Mouse (Mus musculus) layer of hippocampus, adult 2 months (tissue): ENCODE measurements at regions not wholly inside any gene's neighbourhood (a gene's known extent, or its start where the extent isn't known, plus 50 kb on each side); places are given as distances from the start of the nearest gene placed in this dataset.
A peak's percentile ranks its signal among the peaks of the same experiment; 100 is the strongest.

Source experiments
- DNase-seq, 2 experiments: peaks; one replicate each; pipeline ENCODE4 v3.0.0; 2022; ENCODE audit warnings: low spot score in 2 of 2
- H3K27ac ChIP-seq: fragments of 200-600 bp; 2 replicates; pipeline ENCODE4 v1.8.1; 2022
- H3K4me3 ChIP-seq: fragments of 200-600 bp; 2 replicates; pipeline ENCODE4 v1.8.1; 2022; ENCODE audit warnings: mild to moderate bottlenecking
- CTCF ChIP-seq: fragments of 200-600 bp; conservative IDR thresholded peaks from 2 replicates; pipeline ENCODE4 v1.8.1; 2022; ENCODE audit warnings: antibody characterized with exemption, mild to moderate bottlenecking, moderate library complexity

DNA sequence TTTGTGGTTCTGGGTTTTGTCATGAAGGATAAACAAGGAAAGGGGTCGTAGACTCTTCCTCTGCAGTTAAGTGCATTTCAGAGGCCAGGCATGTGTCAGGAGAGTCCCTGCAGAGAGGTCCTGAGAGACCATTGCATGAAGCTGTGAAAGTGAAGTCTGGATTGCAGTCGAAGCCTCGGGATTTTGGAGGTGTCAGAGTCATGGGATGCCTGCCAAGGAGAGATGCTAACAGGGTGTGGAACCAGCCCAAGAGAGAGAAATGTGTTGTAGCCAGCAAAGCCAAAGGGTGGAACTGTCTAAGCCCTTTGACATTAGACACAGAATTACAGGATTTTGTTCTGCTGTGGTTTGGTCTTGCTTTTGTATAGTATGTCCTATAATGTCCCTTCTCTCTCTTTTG lies 164.7 kb upstream of the N4bp1 start:
- no peak for DNase-seq
- Histone ChIP-seq H3K4me3 (no peak overlapping the region), H3K27ac (no peak overlapping the region)
- TF ChIP-seq CTCF = no peak

- no peak overlapping the region for H3K4me3 ChIP-seq
- H3K27ac ChIP-seq = no peak overlapping the region
- DNase-seq = no peak
- no peak for TF ChIP-seq CTCF
These were observed 164.1 kb upstream of the N4bp1 start for GRCm38 (mm10) chr8:87049196-87049595.

DNA sequence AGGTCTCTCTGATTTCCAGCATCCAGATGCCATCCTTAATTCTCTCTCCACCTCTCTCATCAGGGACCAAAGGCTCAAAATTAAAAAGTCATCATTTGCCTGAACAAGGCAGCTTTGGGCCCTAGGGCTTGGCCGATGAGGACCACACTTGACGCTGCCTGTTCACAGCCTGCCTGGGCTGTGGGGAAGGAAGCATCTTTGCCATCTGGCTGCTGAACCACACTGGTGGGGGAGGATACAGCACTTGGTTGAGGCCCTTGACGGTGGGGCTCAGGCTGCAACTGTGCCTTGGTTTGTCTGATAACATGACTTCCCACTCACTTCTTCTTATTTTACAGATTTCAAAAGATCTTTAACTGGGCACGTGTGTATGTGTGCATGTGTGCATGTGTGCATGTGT lies 161.5 kb upstream of the N4bp1 start:
- no peak for TF ChIP-seq CTCF
- no peak for DNase-seq
- H3K4me3 ChIP-seq = no peak overlapping the region
- H3K27ac ChIP-seq = no peak overlapping the region

DNA sequence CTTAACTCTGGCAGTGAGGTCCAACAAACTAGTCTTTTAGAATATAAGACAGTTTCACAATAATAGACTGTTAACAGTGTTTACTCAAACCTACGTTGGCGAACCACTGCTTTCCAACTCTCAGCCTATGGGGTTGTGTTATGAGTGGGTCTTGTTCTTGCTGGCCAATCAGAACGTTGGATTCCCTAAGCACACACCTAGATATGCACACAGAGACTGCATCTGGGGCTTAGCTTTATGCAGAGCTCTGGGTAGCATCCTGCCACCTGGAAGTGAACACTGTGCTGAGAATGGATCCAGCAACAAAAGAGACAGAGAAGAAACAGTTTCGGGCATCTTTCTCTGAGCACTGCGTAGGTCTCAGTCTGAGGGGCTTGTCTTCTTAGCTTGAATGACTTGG lies 158.0 kb upstream of the N4bp1 start:
- H3K4me3 ChIP-seq = no peak overlapping the region
- TF ChIP-seq CTCF = no peak
- no peak overlapping the region for H3K27ac ChIP-seq
- DNase-seq = no peak

- peak overlapping the region; percentile 44 for H3K4me3 ChIP-seq
These were observed 152.7 kb upstream of the N4bp1 start for GRCm38 (mm10) chr8:87037620-87038380.

GRCm38 (mm10) chr8:87035996-87036395 lies 150.9 kb upstream of the N4bp1 start:
- H3K4me3 ChIP-seq = no peak overlapping the region
- no peak for TF ChIP-seq CTCF
- H3K27ac ChIP-seq = no peak overlapping the region
- no peak for DNase-seq

More at GRCm38 (mm10) chr8:87037620-87038380, 152.7 kb upstream of the N4bp1 start:
- TF ChIP-seq CTCF = no peak
- no peak overlapping the region for H3K27ac ChIP-seq
- peak in 1 of 2 experiments; percentile 9 for DNase-seq

DNA sequence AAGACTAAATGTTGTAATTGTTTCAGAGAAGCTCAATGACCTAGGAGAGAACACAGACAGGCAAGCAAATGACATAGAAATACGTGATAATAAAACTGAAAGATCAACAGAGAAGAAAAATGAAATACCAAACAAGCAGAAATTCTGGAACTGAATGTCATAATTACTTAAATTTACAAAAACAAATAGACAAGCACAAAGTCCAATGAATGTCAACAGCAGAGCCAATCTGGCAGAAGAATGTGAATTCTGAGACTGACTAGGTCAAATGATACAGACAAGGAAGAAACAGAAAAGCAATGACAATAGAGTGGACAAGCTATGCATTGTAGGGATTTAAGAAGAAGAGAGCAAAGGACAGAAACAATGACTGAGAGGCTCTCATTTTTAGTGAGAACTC lies 143.1 kb upstream of the N4bp1 start:
- Histone ChIP-seq H3K27ac (no peak overlapping the region), H3K4me3 (no peak overlapping the region)
- no peak for DNase-seq
- no peak for TF ChIP-seq CTCF

DNA sequence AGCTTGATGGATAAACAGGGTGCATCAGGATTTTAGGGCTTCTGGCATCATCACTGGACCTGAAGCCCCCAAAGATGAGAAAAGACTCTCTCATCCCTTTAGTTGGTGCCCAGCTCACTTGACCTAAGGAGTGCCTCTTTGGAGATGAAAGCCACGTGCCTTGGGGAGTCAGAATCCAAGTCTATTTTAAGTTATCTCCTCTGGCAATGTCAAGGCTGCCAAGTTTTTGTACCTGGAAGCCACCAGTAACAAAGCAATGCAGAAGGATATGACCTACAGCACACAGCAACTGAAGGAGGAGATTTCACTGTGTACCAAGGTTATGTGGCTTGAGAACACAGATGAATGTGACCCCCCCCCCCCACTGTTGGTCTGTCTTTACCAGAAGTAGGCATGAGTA lies 140.9 kb upstream of the N4bp1 start:
- Histone ChIP-seq H3K27ac (no peak overlapping the region), H3K4me3 (no peak overlapping the region)
- TF ChIP-seq CTCF = no peak
- DNase-seq = no peak

DNA sequence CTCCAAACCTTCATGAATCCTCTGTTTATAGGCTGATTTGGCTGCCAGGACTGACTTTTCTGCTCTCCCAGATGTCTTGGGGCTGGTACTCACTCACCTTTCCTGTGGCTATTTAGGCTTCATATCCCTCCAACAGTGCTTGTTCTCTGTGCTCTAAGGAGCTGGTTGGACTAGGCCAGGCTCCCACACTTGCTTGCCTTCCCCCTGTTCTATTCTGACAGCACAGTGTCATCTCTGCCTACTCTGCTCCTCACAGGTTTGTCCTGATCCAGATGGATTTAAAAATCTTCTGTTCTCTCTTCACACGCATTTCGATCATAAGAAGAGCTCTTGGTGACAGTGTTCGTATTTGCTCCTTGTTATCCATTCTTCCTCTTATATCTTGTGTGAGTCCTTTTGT lies 134.7 kb upstream of the N4bp1 start:
- Histone ChIP-seq H3K4me3 (no peak overlapping the region), H3K27ac (no peak overlapping the region)
- TF ChIP-seq CTCF = no peak
- DNase-seq = no peak

GRCm38 (mm10) chr8:86975546-86975945 lies 90.5 kb upstream of the N4bp1 start:
- H3K4me3 ChIP-seq = no peak overlapping the region
- TF ChIP-seq CTCF = no peak
- no peak overlapping the region for H3K27ac ChIP-seq
- no peak for DNase-seq

GRCm38 (mm10) chr8:86971736-86972135 lies 86.7 kb upstream of the N4bp1 start:
- no peak for TF ChIP-seq CTCF
- H3K4me3 ChIP-seq = no peak overlapping the region
- no peak for DNase-seq
- no peak overlapping the region for H3K27ac ChIP-seq

DNA sequence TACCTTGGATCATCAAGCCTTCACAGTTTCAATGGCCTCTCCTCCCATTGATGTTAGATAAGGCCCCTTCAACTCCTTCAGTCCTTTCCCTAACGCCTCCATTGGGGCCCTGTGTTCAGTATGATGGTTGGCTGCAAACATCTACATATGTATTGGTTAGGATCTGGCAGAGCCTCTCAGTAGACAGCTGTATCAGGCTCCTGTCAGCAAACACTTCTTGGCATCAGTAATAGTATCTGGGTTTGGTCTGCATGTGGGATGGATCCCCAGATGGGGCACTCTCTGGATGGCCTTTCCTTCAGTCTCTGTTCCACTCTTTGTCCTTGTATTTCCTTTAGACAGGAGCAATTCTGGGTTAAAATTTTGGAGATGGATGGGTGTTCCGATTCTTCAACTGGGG lies 84.0 kb upstream of the N4bp1 start:
- DNase-seq = no peak
- H3K27ac ChIP-seq = no peak overlapping the region
- no peak overlapping the region for H3K4me3 ChIP-seq
- no peak for TF ChIP-seq CTCF

GRCm38 (mm10) chr8:86967891-86968311 lies 82.8 kb upstream of the N4bp1 start:
- TF ChIP-seq CTCF = no peak
- Histone ChIP-seq H3K4me3 (no peak overlapping the region), H3K27ac (no peak overlapping the region)
- DNase-seq = no peak

- no peak overlapping the region for H3K27ac ChIP-seq
- no peak for DNase-seq
- TF ChIP-seq CTCF = no peak
- no peak overlapping the region for H3K4me3 ChIP-seq
These were observed 76.4 kb upstream of the N4bp1 start for GRCm38 (mm10) chr8:86961218-86962195.
